Mouse (Mus musculus): Measurements from ENCODE around the gene Ambn. TPM values are rescaled to one million over a fixed set of nuclear protein-coding genes. Genes with fewer than 3 reads are reported as not detected.
"Not testable (repeated sequence)": the region's sequence is repeated elsewhere in the genome, so short reads cannot be mapped to it uniquely, and the experiment has no call there.

Ambn gene
- not detected in 2 replicates for polyA plus RNA-seq (2012; rRNA removed)

GRCm38 (mm10) chr5:88455691-88456090 is at the start of gene Ambn:
Ambn (plus strand) TSS chr5:88455991.
- H3K4me1 ChIP-seq (ENCODE audit: control insufficient read depth, insufficient read depth, insufficient read length, low read length): no peaks in the 10 kb centered on the region
- WGBS: 75% methylated on average over 3 of the region's 3 CpGs
- TF ChIP-seq CTCF (IDR thresholded peaks at IDR 0.05; ENCODE audit: extremely low read depth, insufficient read length, insufficient replicate concordance, low read depth, low read length) (no peak), POLR2A (IDR thresholded peaks at IDR 0.05; ENCODE audit: low read depth, low read length) (no peak)

GRCm38 (mm10) chr5:88420319-88421065 is 35.3 kb upstream of the Ambn start:
- Histone ChIP-seq H3K27ac (ENCODE audit: insufficient read depth, low read depth, low read length) (no peak overlapping the region), H3K4me1 (ENCODE audit: control insufficient read depth, insufficient read depth, insufficient read length, low read length) (peaks cover 6% of the 10 kb centered on the region; the same call in 1 of the 2 replicates), H3K4me3 (ENCODE audit: low read depth, low read length) (no peak overlapping the region), H3K36me3 (ENCODE audit: control insufficient read depth, insufficient read depth, low read length) (no peaks in the 10 kb centered on the region), H3K27me3 (ENCODE audit: control insufficient read depth, insufficient read depth, low read length) (no peaks in the 10 kb centered on the region)
- TF ChIP-seq POLR2A (IDR thresholded peaks at IDR 0.05; ENCODE audit: low read depth, low read length): no peak
- TF ChIP-seq CTCF (IDR thresholded peaks at IDR 0.05; ENCODE audit: extremely low read depth, insufficient read length, insufficient replicate concordance, low read depth, low read length): no peak
- WGBS: 34% methylated on average over 8 of the region's 8 CpGs

More at GRCm38 (mm10) chr5:88455691-88456090, at the start of gene Ambn:
- Histone ChIP-seq H3K27me3 (ENCODE audit: control insufficient read depth, insufficient read depth, low read length) (no peaks in the 10 kb centered on the region), H3K27ac (ENCODE audit: insufficient read depth, low read depth, low read length) (no peak within 1 kb of the TSS), H3K36me3 (ENCODE audit: control insufficient read depth, insufficient read depth, low read length) (no peaks in the 10 kb centered on the region), H3K4me3 (ENCODE audit: low read depth, low read length) (no peak within 1 kb of the TSS)

- H3K27me3 ChIP-seq (ENCODE audit: control insufficient read depth, insufficient read depth, low read length); H3K36me3 ChIP-seq (ENCODE audit: control insufficient read depth, insufficient read depth, low read length); H3K4me3 ChIP-seq (ENCODE audit: low read depth, low read length); H3K27ac ChIP-seq (ENCODE audit: insufficient read depth, low read depth, low read length); H3K4me1 ChIP-seq (ENCODE audit: control insufficient read depth, insufficient read depth, insufficient read length, low read length): not testable (repeated sequence)
- 84% methylated on average over 2 of the region's 2 CpGs for WGBS
These were observed 30.9 kb upstream of the Ambn start for GRCm38 (mm10) chr5:88424892-88425291.

GRCm38 (mm10) chr5:88426753-88427152 is 29.0 kb upstream of the Ambn start:
- H3K27me3 ChIP-seq (ENCODE audit: control insufficient read depth, insufficient read depth, low read length): no peaks in the 10 kb centered on the region
- WGBS: 13% methylated on average over 1 of the region's 1 CpGs
- no peak overlapping the region for H3K27ac ChIP-seq (ENCODE audit: insufficient read depth, low read depth, low read length)
- no peaks in the 10 kb centered on the region for H3K4me1 ChIP-seq (ENCODE audit: control insufficient read depth, insufficient read depth, insufficient read length, low read length)
- TF ChIP-seq CTCF (IDR thresholded peaks at IDR 0.05; ENCODE audit: extremely low read depth, insufficient read length, insufficient replicate concordance, low read depth, low read length) (no peak), POLR2A (IDR thresholded peaks at IDR 0.05; ENCODE audit: low read depth, low read length) (no peak)
- no peaks in the 10 kb centered on the region for H3K36me3 ChIP-seq (ENCODE audit: control insufficient read depth, insufficient read depth, low read length)
- no peak overlapping the region for H3K4me3 ChIP-seq (ENCODE audit: low read depth, low read length)

- Histone ChIP-seq H3K27ac (ENCODE audit: insufficient read depth, low read depth, low read length) (no peak overlapping the region), H3K27me3 (ENCODE audit: control insufficient read depth, insufficient read depth, low read length) (no peaks in the 10 kb centered on the region), H3K36me3 (ENCODE audit: control insufficient read depth, insufficient read depth, low read length) (no peaks in the 10 kb centered on the region), H3K4me3 (ENCODE audit: low read depth, low read length) (no peak overlapping the region), H3K4me1 (ENCODE audit: control insufficient read depth, insufficient read depth, insufficient read length, low read length) (no peaks in the 10 kb centered on the region)
- TF ChIP-seq POLR2A (IDR thresholded peaks at IDR 0.05; ENCODE audit: low read depth, low read length) (no peak), CTCF (IDR thresholded peaks at IDR 0.05; ENCODE audit: extremely low read depth, insufficient read length, insufficient replicate concordance, low read depth, low read length) (no peak)
- whole genome bisulfite sequencing: 91% methylated on average over 2 of the region's 2 CpGs
These were observed 11.7 kb downstream of the Ambn start for GRCm38 (mm10) chr5:88467471-88467870.

- H3K4me1 ChIP-seq (ENCODE audit: control insufficient read depth, insufficient read depth, insufficient read length, low read length): no peaks in the 10 kb centered on the region
- TF ChIP-seq POLR2A (IDR thresholded peaks at IDR 0.05; ENCODE audit: low read depth, low read length) (no peak), CTCF (IDR thresholded peaks at IDR 0.05; ENCODE audit: extremely low read depth, insufficient read length, insufficient replicate concordance, low read depth, low read length) (no peak)
- WGBS: 88% methylated on average over 4 of the region's 4 CpGs
These were observed 13.3 kb downstream of the Ambn start for GRCm38 (mm10) chr5:88468807-88469704.

GRCm38 (mm10) chr5:88487675-88488074 is 31.9 kb downstream of the Ambn start, which contains the start of gene Enam:
Enam (plus strand) TSS chr5:88487975.
- Histone ChIP-seq H3K27me3 (ENCODE audit: control insufficient read depth, insufficient read depth, low read length) (no peaks in the 10 kb centered on the region), H3K4me3 (ENCODE audit: low read depth, low read length) (no peak within 1 kb of the TSS), H3K36me3 (ENCODE audit: control insufficient read depth, insufficient read depth, low read length) (no peaks in the 10 kb centered on the region), H3K4me1 (ENCODE audit: control insufficient read depth, insufficient read depth, insufficient read length, low read length) (no peaks in the 10 kb centered on the region), H3K27ac (ENCODE audit: insufficient read depth, low read depth, low read length) (no peak within 1 kb of the TSS)
- TF ChIP-seq CTCF (IDR thresholded peaks at IDR 0.05; ENCODE audit: extremely low read depth, insufficient read length, insufficient replicate concordance, low read depth, low read length) (no peak), POLR2A (IDR thresholded peaks at IDR 0.05; ENCODE audit: low read depth, low read length) (no peak)

More at GRCm38 (mm10) chr5:88468807-88469704, 13.3 kb downstream of the Ambn start:
- H3K27ac ChIP-seq (ENCODE audit: insufficient read depth, low read depth, low read length): no peak overlapping the region
- no peaks in the 10 kb centered on the region for H3K36me3 ChIP-seq (ENCODE audit: control insufficient read depth, insufficient read depth, low read length)
- H3K4me3 ChIP-seq (ENCODE audit: low read depth, low read length): no peak overlapping the region
- no peaks in the 10 kb centered on the region for H3K27me3 ChIP-seq (ENCODE audit: control insufficient read depth, insufficient read depth, low read length)

Data from small intestine, adult 2 months (tissue).